8 mouse cellular contexts compared by ENCODE assay signal in genomic region chr7:19769434-19770374, GRCm38 (mm10). TPM values are rescaled to one million over a fixed set of nuclear protein-coding genes. Genes with fewer than 3 reads are reported as not detected.
DNase-seq lines count a peak whose midpoint lies in the region; ATAC-seq and TF ChIP-seq lines count a peak whose summit lies in the region.

No protein-coding gene starts in this region.

- no peak for TF ChIP-seq EP300 in heart, postnatal 0 days (IDR thresholded peaks at IDR 0.05; ENCODE audit: low read depth)

- peak overlapping the region; percentile 37 for H3K4me3 ChIP-seq in erythroblast, embryonic 14.5 days (replicated peaks)
- peak overlapping the region; percentile 72 to 86 for H3K4me3 ChIP-seq in ES-E14 (ENCODE audit: insufficient read depth in 1 of 2, low read depth in 1 of 2, low read length in 2 of 2, poor library complexity in 1 of 2, severe bottlenecking in 1 of 2)
- H3K4me3 ChIP-seq in heart, postnatal 0 days (ENCODE audit: low read depth, low read length), result peak overlapping the region; percentile 80
- H3K4me3 ChIP-seq in midbrain, embryonic 10.5 days, result peak overlapping the region; percentile 62

- 4% methylated on average over 16 of the region's 16 CpGs for WGBS in heart, postnatal 0 days
- 9% methylated on average over 16 of the region's 16 CpGs for WGBS in midbrain, embryonic 10.5 days

- no peak for TF ChIP-seq CTCF in heart, postnatal 0 days (IDR thresholded peaks at IDR 0.05; ENCODE audit: low read depth)

- in situ Hi-C loops in ES-E14 (cut with MboI; ENCODE audit: low sequenced_read_pairs in 2 of 2, unreplicated experiment in 2 of 2), result no loop called here

- no peaks in the 10 kb centered on the region for H3K9me3 ChIP-seq in erythroblast, embryonic 14.5 days (ENCODE audit: control insufficient read depth, low read length)
- no peaks in the 10 kb centered on the region for H3K9me3 ChIP-seq in ES-E14 (ENCODE audit: control insufficient read depth, insufficient read depth, low read depth, low read length)
- H3K9me3 ChIP-seq in heart, postnatal 0 days (replicated peaks; ENCODE audit: control insufficient read depth, low read length), result no peaks in the 10 kb centered on the region
- H3K9me3 ChIP-seq in midbrain, embryonic 10.5 days (replicated peaks), result no peaks in the 10 kb centered on the region

- H3K4me1 ChIP-seq in erythroblast, embryonic 14.5 days (ENCODE audit: control insufficient read depth), result peaks cover 10% of the 10 kb centered on the region
- H3K4me1 ChIP-seq in ES-E14 (ENCODE audit: control insufficient read depth in 2 of 2, insufficient read depth in 2 of 2, low read length in 2 of 2, poor library complexity in 1 of 2), result peaks cover 2 to 21% of the 10 kb centered on the region in 2 experiments; a peak in 2 of 4 replicates
- H3K4me1 ChIP-seq in heart, postnatal 0 days (ENCODE audit: control insufficient read depth, insufficient read depth), result peaks cover 23% of the 10 kb centered on the region
- peaks cover 30% of the 10 kb centered on the region for H3K4me1 ChIP-seq in midbrain, embryonic 10.5 days

- no peak for DNase-seq in ES-E14 (ENCODE audit: low read depth, low spot score)
- DNase-seq in heart, postnatal 0 days (ENCODE audit: low spot score), result no peak
- DNase-seq in midbrain, embryonic 10.5 days (ENCODE audit: low spot score), result no peak
- no peak for DNase-seq in B cell, adult 2 months
- no peak for DNase-seq in cerebellum, postnatal 25 days
- DNase-seq in ovary, adult 18-20 months (ENCODE audit: low spot score), result no peak

- H3K4me2 ChIP-seq in heart, postnatal 0 days (ENCODE audit: low read depth, low read length), result peak overlapping the region; percentile 93

- H3K27me3 ChIP-seq in erythroblast, embryonic 14.5 days (ENCODE audit: control insufficient read depth), result peaks cover 40% of the 10 kb centered on the region
- H3K27me3 ChIP-seq in heart, postnatal 0 days (ENCODE audit: control insufficient read depth, insufficient read depth, low read length), result no peaks in the 10 kb centered on the region
- H3K27me3 ChIP-seq in midbrain, embryonic 10.5 days (ENCODE audit: low read depth, poor library complexity, severe bottlenecking), result peaks cover 43% of the 10 kb centered on the region

- peak overlapping the region; percentile 69 for H3K9ac ChIP-seq in ES-E14 (ENCODE audit: insufficient read depth, low read depth, low read length, poor library complexity, severe bottlenecking)
- peak overlapping the region; percentile 90 for H3K9ac ChIP-seq in heart, postnatal 0 days (replicated peaks; ENCODE audit: low read depth, low read length)

- ATAC-seq in erythroblast, adult 5-6 weeks (replicated peaks; ENCODE audit: low FRiP score, poor library complexity, severe bottlenecking), result no peak
- peak; percentile 9; the same call in 1 of the 2 replicates for ATAC-seq in heart, postnatal 0 days (ENCODE audit: insufficient read depth, low read depth)

- H3K36me3 ChIP-seq in erythroblast, embryonic 14.5 days (ENCODE audit: control insufficient read depth), result no peaks in the 10 kb centered on the region
- peaks cover 11% of the 10 kb centered on the region; the same call in 1 of the 2 replicates for H3K36me3 ChIP-seq in ES-E14 (ENCODE audit: control insufficient read depth, insufficient read depth, low read length, poor library complexity, severe bottlenecking)
- H3K36me3 ChIP-seq in heart, postnatal 0 days (replicated peaks; ENCODE audit: control insufficient read depth, insufficient read depth, low read length), result peaks cover 23% of the 10 kb centered on the region
- H3K36me3 ChIP-seq in midbrain, embryonic 10.5 days, result no peaks in the 10 kb centered on the region

- peak overlapping the region; percentile 20 for H3K27ac ChIP-seq in ES-E14 (ENCODE audit: insufficient read depth, low read depth, low read length, poor library complexity, severe bottlenecking)
- H3K27ac ChIP-seq in heart, postnatal 0 days (ENCODE audit: low read depth), result peak overlapping the region; percentile 87
- H3K27ac ChIP-seq in midbrain, embryonic 10.5 days (replicated peaks), result peak overlapping the region; percentile 78

TF ChIP-seq in ES-E14, 5 proteins besides CTCF, POLR2A, EP300 and RAD21:
- no peak for TF ChIP-seq ZNF384 (IDR thresholded peaks at IDR 0.05; ENCODE audit: low read depth, low read length)
- TF ChIP-seq CHD2 (IDR thresholded peaks at IDR 0.05; ENCODE audit: low read depth, low read length), result no peak
- no peak for TF ChIP-seq ZC3H11A (IDR thresholded peaks at IDR 0.05; ENCODE audit: borderline replicate concordance, low read depth, low read length)
- TF ChIP-seq HCFC1 (IDR thresholded peaks at IDR 0.05; ENCODE audit: borderline replicate concordance, insufficient read depth, low read length), result no peak
- no peak for TF ChIP-seq MAFK (IDR thresholded peaks at IDR 0.05; ENCODE audit: insufficient read depth, low read depth, low read length)
TF ChIP-seq in ES-E14: peak in this region for 0.

RNA-seq across cellular contexts. Expression of gene Bcam, which starts 1.1 kb away (rescaled TPM):
- polyA plus RNA-seq in erythroblast, embryonic 14.5 days (2012), result 0.02 TPM in 1 of 2 replicates, not detected in the other
- not detected in 2 replicates for total RNA-seq in erythroblast, adult 5-6 weeks (2015; ENCODE audit: low replicate concordance)
- total RNA-seq in erythroblast, adult 5-6 weeks (2017; ENCODE audit: low replicate concordance), result not detected in 2 replicates
- 167 and 309 TPM in 2 replicates for total RNA-seq in ES-E14 (2012; rRNA removed)
- total RNA-seq in heart, postnatal 0 days (2014; rRNA removed; ENCODE audit: low replicate concordance), result 697 and 786 TPM in 2 replicates
- 293 and 303 TPM in 2 replicates for polyA plus RNA-seq in heart, postnatal 0 days (2015; fragmentation: Nextera tagmentation; extraction: Ambion mirVana)
- 25.3 and 32.2 TPM in 2 replicates for polyA plus RNA-seq in midbrain, embryonic 10.5 days (2016; fragmentation: Nextera tagmentation; extraction: Ambion mirVana)

RNA-seq across cellular contexts. Expression of gene Nectin2, which starts 19.4 kb away (rescaled TPM):
- polyA plus RNA-seq in erythroblast, embryonic 14.5 days (2012), result 0.13 and 0.15 TPM in 2 replicates
- not detected in 2 replicates for total RNA-seq in erythroblast, adult 5-6 weeks (2015; ENCODE audit: low replicate concordance)
- 1.0 TPM in 1 of 2 replicates, not detected in the other for total RNA-seq in erythroblast, adult 5-6 weeks (2017; ENCODE audit: low replicate concordance)
- total RNA-seq in ES-E14 (2012; rRNA removed), result 241 and 392 TPM in 2 replicates
- total RNA-seq in heart, postnatal 0 days (2014; rRNA removed; ENCODE audit: low replicate concordance), result 76.5 and 81.3 TPM in 2 replicates
- 43.6 and 44.8 TPM in 2 replicates for polyA plus RNA-seq in heart, postnatal 0 days (2015; fragmentation: Nextera tagmentation; extraction: Ambion mirVana)
- polyA plus RNA-seq in midbrain, embryonic 10.5 days (2016; fragmentation: Nextera tagmentation; extraction: Ambion mirVana), result 76.4 and 88.7 TPM in 2 replicates

RNA-seq across cellular contexts. Expression of gene Cblc, which starts 26.9 kb away (rescaled TPM):
- not detected in 2 replicates for polyA plus RNA-seq in erythroblast, embryonic 14.5 days (2012)
- not detected in 2 replicates for total RNA-seq in erythroblast, adult 5-6 weeks (2015; ENCODE audit: low replicate concordance)
- not detected in 2 replicates for total RNA-seq in erythroblast, adult 5-6 weeks (2017; ENCODE audit: low replicate concordance)
- total RNA-seq in ES-E14 (2012; rRNA removed), result 3.5 and 6.6 TPM in 2 replicates
- total RNA-seq in heart, postnatal 0 days (2014; rRNA removed; ENCODE audit: low replicate concordance), result 0.35 TPM in 1 of 2 replicates, not detected in the other
- polyA plus RNA-seq in heart, postnatal 0 days (2015; fragmentation: Nextera tagmentation; extraction: Ambion mirVana), result 0.36 and 0.37 TPM in 2 replicates
- 0.62 and 0.70 TPM in 2 replicates for polyA plus RNA-seq in midbrain, embryonic 10.5 days (2016; fragmentation: Nextera tagmentation; extraction: Ambion mirVana)

RNA-seq across cellular contexts. Expression of gene Bcl3, which starts 52.9 kb away (rescaled TPM):
- polyA plus RNA-seq in erythroblast, embryonic 14.5 days (2012), result 0.15 and 0.18 TPM in 2 replicates
- 14.8 TPM in 1 of 2 replicates, not detected in the other for total RNA-seq in erythroblast, adult 5-6 weeks (2015; ENCODE audit: low replicate concordance)
- 0.84 and 1.5 TPM in 2 replicates for total RNA-seq in erythroblast, adult 5-6 weeks (2017; ENCODE audit: low replicate concordance)
- total RNA-seq in ES-E14 (2012; rRNA removed), result 14.3 and 28.8 TPM in 2 replicates
- total RNA-seq in heart, postnatal 0 days (2014; rRNA removed; ENCODE audit: low replicate concordance), result 1.7 and 6.7 TPM in 2 replicates
- polyA plus RNA-seq in heart, postnatal 0 days (2015; fragmentation: Nextera tagmentation; extraction: Ambion mirVana), result 1.6 and 2.0 TPM in 2 replicates
- 1.1 and 1.8 TPM in 2 replicates for polyA plus RNA-seq in midbrain, embryonic 10.5 days (2016; fragmentation: Nextera tagmentation; extraction: Ambion mirVana)

RNA-seq across cellular contexts. Expression of gene Tomm40, which starts 54.5 kb away (rescaled TPM):
- 12.7 and 13.1 TPM in 2 replicates for polyA plus RNA-seq in erythroblast, embryonic 14.5 days (2012)
- total RNA-seq in erythroblast, adult 5-6 weeks (2015; ENCODE audit: low replicate concordance), result 6.5 and 8.2 TPM in 2 replicates
- 3.4 and 9.6 TPM in 2 replicates for total RNA-seq in erythroblast, adult 5-6 weeks (2017; ENCODE audit: low replicate concordance)
- total RNA-seq in ES-E14 (2012; rRNA removed), result 342 and 366 TPM in 2 replicates
- 170 and 172 TPM in 2 replicates for total RNA-seq in heart, postnatal 0 days (2014; rRNA removed; ENCODE audit: low replicate concordance)
- polyA plus RNA-seq in heart, postnatal 0 days (2015; fragmentation: Nextera tagmentation; extraction: Ambion mirVana), result 164 and 166 TPM in 2 replicates
- 189 and 210 TPM in 2 replicates for polyA plus RNA-seq in midbrain, embryonic 10.5 days (2016; fragmentation: Nextera tagmentation; extraction: Ambion mirVana)

Comparison
In these comparisons a context has a peak if more than half of its experiments do, and no peak if none do; other contexts are left out.
1. H3K27ac ChIP-seq: peak in every context shown above with its lines; median percentile 87 in heart, postnatal 0 days; 78 in midbrain, embryonic 10.5 days; 20 in ES-E14.
2. RNA of gene Bcam, which starts 1.1 kb away (total RNA-seq): 697 to 786 TPM in heart, postnatal 0 days and 167 to 309 TPM in ES-E14; not detected in erythroblast, adult 5-6 weeks; every median in the first group is over 100 times any median in the second.
3. RNA of gene Nectin2, which starts 19.4 kb away (total RNA-seq): 241 to 392 TPM in ES-E14 and 76.5 to 81.3 TPM in heart, postnatal 0 days; 1.0 TPM in erythroblast, adult 5-6 weeks; every median in the first group is over 10 times any median in the second.
4. Peak in every context shown above with its lines, with median percentiles within 50 percentile points of each other: H3K4me3 ChIP-seq.